In the genomic region with DNA sequence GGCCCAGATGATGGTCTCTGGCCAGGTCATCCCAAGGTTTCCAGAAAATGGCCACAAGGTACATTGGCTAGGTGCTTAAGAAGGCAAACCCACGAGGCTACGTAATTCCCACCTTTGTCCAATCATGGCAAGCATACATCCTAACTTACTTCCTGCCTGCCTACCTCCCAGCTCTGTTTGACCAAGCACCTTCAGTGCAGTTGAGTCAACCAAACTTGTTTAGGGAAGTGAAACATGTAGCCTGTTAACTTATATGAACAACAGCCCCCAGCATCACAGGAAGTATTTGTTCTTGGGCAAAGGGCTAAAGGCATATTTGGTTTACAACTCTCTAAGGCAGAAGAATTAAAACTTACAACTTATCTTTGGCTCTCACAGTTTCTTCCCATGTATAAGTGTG, we compare ENCODE assay signal across 17 mouse cellular contexts. TPM values are rescaled to one million over a fixed set of nuclear protein-coding genes. Genes with fewer than 3 reads are reported as not detected.
"Had no signal": no experiment of that assay in that cellular context is flagged by ENCODE, and none has a peak within 500 bp of the region (broad histone marks: within the 10 kb centered on the region; RNA-seq: fewer than 3 reads in every experiment).

No protein-coding gene starts in this region.

- DNase-seq: kidney, adult 18-20 months; kidney, postnatal 10 days; kidney, postnatal 4 days; left cerebral cortex, postnatal 4 days; lung, adult 18-20 months; right cerebral cortex, postnatal 14 days; thymus, postnatal 14 days had no signal

- ATAC-seq: intestine, embryonic 15.5 days; midbrain, embryonic 15.5 days had no signal

RNA-seq across cellular contexts. Expression of gene Adipoq, which starts 39.5 kb away (rescaled TPM):
- total RNA-seq: layer of hippocampus, adult 2 months; layer of hippocampus, postnatal 10 days; left cerebral cortex, postnatal 4 days had no signal
- polyA plus RNA-seq: intestine, embryonic 15.5 days; kidney, embryonic 14.5 days; liver, adult 2 months; liver, embryonic 14.5 days; midbrain, embryonic 11.5 days; midbrain, embryonic 15.5 days; neural tube, embryonic 13.5 days; stomach, embryonic 16.5 days had no signal

RNA-seq across cellular contexts. Expression of gene Rfc4, which starts 58.3 kb away (rescaled TPM):
- polyA plus RNA-seq: liver, adult 2 months had no signal
